Mouse (Mus musculus): ENCODE results near the gene Fmnl1. TPM values are rescaled to one million over a fixed set of nuclear protein-coding genes. Genes with fewer than 3 reads are reported as not detected.
A peak's percentile ranks its signal among the peaks of the same experiment; 100 is the strongest.

The Fmnl1 gene
- polyA plus RNA-seq (2015; fragmentation: Nextera tagmentation; extraction: Ambion mirVana): 2.0 and 2.6 TPM in 2 replicates

- no peak for ATAC-seq (ENCODE audit: extremely low read depth, insufficient number of reproducible peaks, low FRiP score, low TSS enrichment)
- peak within 1 kb of the TSS; percentile 68 for H3K4me3 ChIP-seq
- no peaks in the 10 kb centered on the region for H3K9me3 ChIP-seq
- peaks cover 72% of the 10 kb centered on the region for H3K27me3 ChIP-seq (replicated peaks)
- H3K4me2 ChIP-seq: peak within 1 kb of the TSS; percentile 96
- H3K36me3 ChIP-seq: no peaks in the 10 kb centered on the region
- H3K4me1 ChIP-seq: peaks cover 29% of the 10 kb centered on the region
- 2% methylated on average over 64 of the region's 84 CpGs for WGBS
- H3K27ac ChIP-seq (replicated peaks): 0 out of 2 replicates have a peak within 1 kb of the TSS, but pooled peaks have one; percentile 12
- peak within 1 kb of the TSS; percentile 83 for H3K9ac ChIP-seq
These were observed at the start of gene Fmnl1 for GRCm38 (mm10) chr11:103170494-103171285. Gene Fmnl1, plus strand, starts transcription at chr11:103171107.

DNA sequence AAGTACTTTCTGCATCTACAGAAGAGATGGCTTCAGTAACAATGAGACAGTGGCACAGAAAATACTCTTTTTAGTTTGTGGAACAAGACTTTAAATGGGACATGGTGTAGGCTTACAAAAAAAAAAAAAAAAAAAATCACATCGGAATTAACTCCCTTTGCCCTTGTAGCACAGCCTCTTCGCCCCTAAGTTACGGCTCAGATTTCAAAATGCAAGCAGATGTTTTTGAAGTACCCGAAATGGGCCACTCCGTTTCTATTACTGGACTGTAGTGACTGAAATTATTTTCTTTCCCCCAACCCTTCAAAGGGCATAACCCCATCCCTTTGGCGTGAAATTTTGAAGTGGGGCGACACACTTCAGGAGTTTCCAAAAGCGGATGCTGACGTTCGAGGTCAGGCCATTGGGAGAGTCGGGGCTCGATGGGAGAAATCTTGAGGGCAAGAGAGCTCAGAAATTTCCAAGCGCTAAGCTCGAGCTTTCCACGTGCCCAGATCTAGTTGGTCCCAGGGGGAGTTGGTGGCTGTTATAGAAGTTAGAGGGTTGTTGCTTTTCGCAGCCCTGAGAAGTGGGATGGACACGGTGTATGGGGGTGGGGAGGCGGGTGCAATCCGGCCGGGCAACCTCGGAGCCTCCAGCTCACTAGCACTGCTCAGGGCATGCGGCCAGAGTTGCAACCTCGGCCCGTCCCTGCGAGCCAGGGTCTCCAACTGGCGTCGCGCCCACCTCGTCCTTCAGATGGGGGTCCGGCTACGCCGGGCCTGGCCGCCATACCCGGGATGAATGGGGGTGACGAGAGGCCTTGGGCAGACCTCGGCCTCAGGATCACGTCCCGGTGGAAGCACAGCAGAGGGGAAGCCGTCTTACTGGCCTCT lies 39.0 kb upstream of the Fmnl1 start, which contains the start of gene Hexim2:
Gene Hexim2 (plus strand): TSS at position 729 of the 875 bp plus-strand sequence.
- H3K27me3 ChIP-seq (replicated peaks): no peaks in the 10 kb centered on the region
- peak within 1 kb of the TSS; percentile 98 for H3K4me3 ChIP-seq
- no peaks in the 10 kb centered on the region for H3K9me3 ChIP-seq
- ATAC-seq (ENCODE audit: extremely low read depth, insufficient number of reproducible peaks, low FRiP score, low TSS enrichment): peak; percentile 17; the same call in 1 of the 2 replicates
- peak within 1 kb of the TSS; percentile 100 for H3K9ac ChIP-seq
- peaks cover 2% of the 10 kb centered on the region; the same call in 1 of the 2 replicates for H3K36me3 ChIP-seq
- peak within 1 kb of the TSS; percentile 88 for H3K4me2 ChIP-seq
- WGBS: under 1% methylated on average over 39 of the region's 39 CpGs
- peak within 1 kb of the TSS; percentile 100 for H3K27ac ChIP-seq (replicated peaks)
- peaks cover 54% of the 10 kb centered on the region for H3K4me1 ChIP-seq

GRCm38 (mm10) chr11:103132576-103133455 lies 38.1 kb upstream of the Fmnl1 start:
- Histone ChIP-seq H3K4me3 (peak overlapping the region; percentile 98), H3K9me3 (no peaks in the 10 kb centered on the region), H3K27ac (replicated peaks) (peak overlapping the region; percentile 100), H3K4me1 (peaks cover 54% of the 10 kb centered on the region), H3K27me3 (replicated peaks) (no peaks in the 10 kb centered on the region), H3K4me2 (peak overlapping the region; percentile 88), H3K9ac (peak overlapping the region; percentile 100), H3K36me3 (peaks cover 2% of the 10 kb centered on the region; the same call in 1 of the 2 replicates)
- WGBS: under 1% methylated on average over 58 of the region's 58 CpGs
- peak; percentile 86 for ATAC-seq (ENCODE audit: extremely low read depth, insufficient number of reproducible peaks, low FRiP score, low TSS enrichment)

GRCm38 (mm10) chr11:103133456-103134185 lies 37.3 kb upstream of the Fmnl1 start:
- peak overlapping the region; percentile 98 for H3K4me3 ChIP-seq
- peaks cover 5% of the 10 kb centered on the region for H3K36me3 ChIP-seq
- ATAC-seq (ENCODE audit: extremely low read depth, insufficient number of reproducible peaks, low FRiP score, low TSS enrichment): no peak
- WGBS: 55% methylated on average over 6 of the region's 6 CpGs
- peak overlapping the region; percentile 72 for H3K4me2 ChIP-seq
- H3K9ac ChIP-seq: peak overlapping the region; percentile 78
- no peaks in the 10 kb centered on the region for H3K9me3 ChIP-seq
- peak overlapping the region; percentile 89 for H3K27ac ChIP-seq (replicated peaks)
- no peaks in the 10 kb centered on the region for H3K27me3 ChIP-seq (replicated peaks)
- H3K4me1 ChIP-seq: peaks cover 54% of the 10 kb centered on the region

- 71% methylated on average over 3 of the region's 3 CpGs for WGBS
- Histone ChIP-seq H3K9ac (peak overlapping the region; percentile 78), H3K9me3 (no peaks in the 10 kb centered on the region), H3K27me3 (replicated peaks) (no peaks in the 10 kb centered on the region), H3K27ac (replicated peaks) (peak overlapping the region; percentile 89), H3K4me3 (peak overlapping the region; percentile 13; the same call in 1 of the 2 replicates), H3K4me2 (peak overlapping the region; percentile 72), H3K36me3 (peaks cover 11% of the 10 kb centered on the region), H3K4me1 (peaks cover 54% of the 10 kb centered on the region)
- ATAC-seq (ENCODE audit: extremely low read depth, insufficient number of reproducible peaks, low FRiP score, low TSS enrichment): no peak
These were observed 36.7 kb upstream of the Fmnl1 start for GRCm38 (mm10) chr11:103134221-103134620.

DNA sequence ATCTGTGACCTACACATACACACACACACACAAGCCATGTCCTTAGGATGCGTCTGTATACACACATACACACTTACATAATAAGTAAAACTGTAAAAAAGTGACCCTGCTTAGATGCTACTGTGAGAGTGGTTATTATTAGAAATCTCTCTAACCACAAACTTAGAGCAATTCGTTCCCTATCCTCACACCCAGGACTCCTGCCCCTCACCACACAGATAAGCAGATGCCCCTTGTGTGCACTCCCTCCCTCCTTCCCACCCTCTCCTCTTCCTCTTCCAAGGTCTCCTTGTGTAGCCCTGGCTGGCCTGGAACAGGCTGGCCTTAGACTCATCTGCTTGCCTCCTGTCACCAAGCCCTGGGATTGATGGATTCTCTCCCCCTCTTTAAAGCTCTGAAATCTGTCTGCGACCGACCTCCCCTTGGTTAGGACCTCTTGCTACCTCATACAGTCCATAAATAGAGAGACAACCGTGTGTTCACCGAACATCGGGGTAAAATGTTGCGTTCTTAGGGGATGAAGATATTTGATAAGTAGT lies 34.8 kb upstream of the Fmnl1 start:
- Histone ChIP-seq H3K4me2 (peak overlapping the region; percentile 72), H3K9me3 (no peaks in the 10 kb centered on the region), H3K4me1 (peaks cover 46% of the 10 kb centered on the region), H3K27ac (replicated peaks) (0 out of 2 replicates have a peak overlapping the region, but pooled peaks have one; percentile 12), H3K27me3 (replicated peaks) (no peaks in the 10 kb centered on the region), H3K4me3 (no peak overlapping the region), H3K9ac (peak overlapping the region; percentile 61), H3K36me3 (peaks cover 15% of the 10 kb centered on the region)
- 50% methylated on average over 8 of the region's 8 CpGs for WGBS
- ATAC-seq (ENCODE audit: extremely low read depth, insufficient number of reproducible peaks, low FRiP score, low TSS enrichment): no peak

DNA sequence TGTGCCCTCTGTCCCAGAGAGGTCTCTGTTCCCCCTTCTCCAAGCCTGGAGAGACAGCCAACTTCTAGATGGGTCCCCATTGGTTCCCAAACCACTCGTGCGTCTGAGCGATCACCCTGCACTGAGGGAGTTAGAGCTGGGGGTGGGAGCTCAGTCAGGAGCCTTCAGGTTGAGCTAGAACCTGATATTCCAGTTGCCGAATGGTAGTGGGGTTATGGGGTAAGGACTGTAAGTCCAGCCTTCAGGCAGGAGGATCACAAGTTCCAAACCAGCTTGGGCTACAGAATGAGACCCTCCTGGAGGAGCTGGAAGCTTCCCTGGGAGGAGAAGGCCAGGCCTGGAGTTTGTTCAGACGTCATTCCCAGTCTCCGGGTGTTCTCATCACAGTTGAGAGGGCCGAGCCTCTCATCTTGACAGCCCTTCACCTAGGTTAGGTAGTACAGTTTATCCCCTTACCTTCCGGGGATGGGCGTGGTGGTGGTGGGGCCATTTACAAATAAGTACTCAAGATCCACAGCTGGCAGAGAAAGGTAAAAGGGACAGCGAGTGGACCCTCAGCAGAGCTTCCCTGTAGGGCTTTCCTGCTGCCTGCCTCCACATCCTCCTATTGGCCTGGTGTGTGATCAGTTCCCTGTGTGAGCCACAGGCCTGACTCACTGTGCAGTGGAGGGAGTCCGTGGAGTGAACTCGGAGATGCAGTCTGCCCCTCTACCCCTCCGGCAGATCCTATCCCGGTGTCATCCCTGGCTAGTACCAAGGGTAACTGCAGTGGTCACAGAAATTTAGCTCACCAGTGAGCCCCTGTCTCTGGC lies 30.8 kb upstream of the Fmnl1 start:
- Histone ChIP-seq H3K9ac (peak overlapping the region; percentile 70), H3K4me2 (no peak overlapping the region), H3K4me3 (no peak overlapping the region), H3K36me3 (peaks cover 15% of the 10 kb centered on the region), H3K9me3 (no peaks in the 10 kb centered on the region), H3K27me3 (replicated peaks) (no peaks in the 10 kb centered on the region), H3K27ac (replicated peaks) (peak overlapping the region; percentile 88), H3K4me1 (peaks cover 54% of the 10 kb centered on the region)
- ATAC-seq (ENCODE audit: extremely low read depth, insufficient number of reproducible peaks, low FRiP score, low TSS enrichment): no peak
- WGBS: 80% methylated on average over 14 of the region's 14 CpGs

- Histone ChIP-seq H3K9me3 (no peaks in the 10 kb centered on the region), H3K4me2 (no peak overlapping the region), H3K4me3 (no peak overlapping the region), H3K36me3 (peaks cover 15% of the 10 kb centered on the region), H3K9ac (peak overlapping the region; percentile 70), H3K27ac (replicated peaks) (peak overlapping the region; percentile 88), H3K4me1 (peaks cover 53% of the 10 kb centered on the region), H3K27me3 (replicated peaks) (no peaks in the 10 kb centered on the region)
- 48% methylated on average over 6 of the region's 6 CpGs for WGBS
- no peak for ATAC-seq (ENCODE audit: extremely low read depth, insufficient number of reproducible peaks, low FRiP score, low TSS enrichment)
These were observed 30.2 kb upstream of the Fmnl1 start for GRCm38 (mm10) chr11:103140763-103141100.

- Histone ChIP-seq H3K36me3 (peaks cover 15% of the 10 kb centered on the region), H3K27me3 (replicated peaks) (no peaks in the 10 kb centered on the region), H3K9ac (peak overlapping the region; percentile 70), H3K4me2 (peak overlapping the region; percentile 13; the same call in 1 of the 2 replicates), H3K4me1 (peaks cover 47% of the 10 kb centered on the region), H3K27ac (replicated peaks) (peak overlapping the region; percentile 88), H3K4me3 (no peak overlapping the region), H3K9me3 (no peaks in the 10 kb centered on the region)
- WGBS: 19% methylated on average over 11 of the region's 11 CpGs
- ATAC-seq (ENCODE audit: extremely low read depth, insufficient number of reproducible peaks, low FRiP score, low TSS enrichment): no peak
These were observed 29.6 kb upstream of the Fmnl1 start for GRCm38 (mm10) chr11:103141101-103141943.

Measured in heart, embryonic 13.5 days (tissue).